Mouse (Mus musculus) embryonic facial prominence, embryonic 13.5 days (tissue): ENCODE data around the gene Pik3c2b. TPM values are rescaled to one million over a fixed set of nuclear protein-coding genes. Genes with fewer than 3 reads are reported as not detected.

ENCODE experiments used
- ATAC-seq: fragments of 200-750 bp; cut with Nextera tagmentation; 2 replicates; pipeline ENCODE4 v1.8.0; 2017; ENCODE audit warnings: low read depth; ENCODE audit not compliant: insufficient number of reproducible peaks, insufficient read depth, low FRiP score, low TSS enrichment
- H3K27ac ChIP-seq: fragments of 300-500 bp; sonication (generic); 2 replicates; pipeline ENCODE4 v1.5.1; 2015; ENCODE audit warnings: moderate library complexity, mild to moderate bottlenecking, inconsistent platforms
- H3K27me3 ChIP-seq: fragments of 300-500 bp; sonication (generic); 2 replicates; pipeline ENCODE4 v1.6.1; 2015; ENCODE audit warnings: mild to moderate bottlenecking, inconsistent platforms
- H3K36me3 ChIP-seq: fragments of 300-500 bp; sonication (generic); 2 replicates; pipeline ENCODE4 v1.6.1; 2015; ENCODE audit warnings: mild to moderate bottlenecking, inconsistent platforms
- H3K4me1 ChIP-seq: fragments of 300-500 bp; sonication (generic); 2 replicates; pipeline ENCODE4 v1.6.1; 2015; ENCODE audit warnings: inconsistent platforms
- H3K4me2 ChIP-seq: fragments of 300-500 bp; sonication (generic); 2 replicates; pipeline ENCODE4 v1.6.1; 2015; ENCODE audit warnings: moderate library complexity, mild to moderate bottlenecking, inconsistent platforms
- H3K4me3 ChIP-seq: fragments of 300-500 bp; sonication (generic); 2 replicates; pipeline ENCODE4 v1.5.1; 2015; ENCODE audit warnings: mild to moderate bottlenecking, inconsistent platforms
- H3K9ac ChIP-seq: fragments of 300-500 bp; sonication (generic); 2 replicates; pipeline ENCODE4 v1.6.1; 2015; ENCODE audit warnings: mild to moderate bottlenecking, inconsistent platforms
- H3K9me3 ChIP-seq: fragments of 300-500 bp; sonication (generic); 2 replicates; pipeline ENCODE4 v1.6.1; 2016; ENCODE audit warnings: inconsistent platforms
- WGBS: fragments of 180-500 bp; shearing (Covaris S2); methylation state at CpG from one replicate; pipeline ENCODE4 v1.1.7; 2015; ENCODE audit warnings: mixed read lengths; 5-methylcytosine and 5-hydroxymethylcytosine counted together
- polyA plus RNA-seq: library from polyadenylated mRNA; unstranded; fragments of >200 nt; fragmentation: Nextera tagmentation; extraction: Ambion mirVana; gene quantifications from 2 replicates; pipeline ENCODE4 v1.2.1, GENCODE M21; 2015

Gene Pik3c2b
- polyA plus RNA-seq, 1 experiment from 2014 or later, result 7.4 TPM

DNA sequence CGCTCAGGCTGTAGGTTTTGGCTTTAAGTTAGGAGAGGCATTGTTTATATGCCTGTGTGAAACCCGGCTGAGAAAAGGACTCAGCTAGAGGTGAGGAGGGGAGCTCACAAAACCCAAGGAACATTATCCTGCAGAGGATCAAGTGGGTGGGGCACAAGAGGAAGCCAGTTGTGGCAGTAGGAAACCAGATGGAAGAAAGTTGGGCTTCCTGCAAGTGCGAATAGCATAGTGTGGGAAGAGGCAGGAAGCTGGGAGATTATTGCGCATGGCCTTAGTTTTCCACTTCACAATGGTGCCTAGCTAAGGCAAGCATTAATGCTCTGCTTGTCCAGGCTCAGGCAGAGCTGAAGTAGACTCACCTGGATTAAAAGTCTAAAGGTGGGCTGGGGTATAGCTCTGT lies 15.2 kb downstream of the Pik3c2b start:
- H3K36me3 ChIP-seq, result peaks cover 12% of the 10 kb centered on the region; the same call in 1 of the 2 replicates
- no peaks in the 10 kb centered on the region for H3K27me3 ChIP-seq
- ATAC-seq, result no peak
- WGBS, result 52% methylated on average over 4 of the region's 4 CpGs
- no peak overlapping the region for H3K4me3 ChIP-seq
- peaks cover 27% of the 10 kb centered on the region for H3K4me1 ChIP-seq
- no peaks in the 10 kb centered on the region for H3K9me3 ChIP-seq
- no peak overlapping the region for H3K4me2 ChIP-seq
- H3K27ac ChIP-seq, result no peak overlapping the region
- no peak overlapping the region for H3K9ac ChIP-seq

DNA sequence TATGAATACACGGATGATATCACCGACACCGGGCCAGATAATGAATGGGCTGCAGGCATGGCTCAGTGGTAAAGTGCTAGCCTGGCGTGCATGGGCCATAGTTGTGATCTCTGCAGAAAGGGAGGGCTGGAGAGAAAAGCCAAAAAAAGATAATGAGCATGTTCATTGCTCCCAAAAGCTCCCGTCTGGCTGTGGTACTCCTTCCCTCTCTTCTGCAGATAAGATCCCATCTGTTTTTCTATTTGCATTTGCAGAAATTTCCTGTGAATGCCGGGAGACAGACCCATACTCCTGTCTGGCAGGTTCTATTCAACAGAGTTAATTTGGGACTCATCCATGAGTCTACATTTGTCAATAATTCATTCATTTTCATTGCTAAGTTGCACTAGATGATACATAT lies 17.7 kb downstream of the Pik3c2b start:
- peaks cover 27% of the 10 kb centered on the region for H3K36me3 ChIP-seq
- 90% methylated on average over 6 of the region's 6 CpGs for WGBS

DNA sequence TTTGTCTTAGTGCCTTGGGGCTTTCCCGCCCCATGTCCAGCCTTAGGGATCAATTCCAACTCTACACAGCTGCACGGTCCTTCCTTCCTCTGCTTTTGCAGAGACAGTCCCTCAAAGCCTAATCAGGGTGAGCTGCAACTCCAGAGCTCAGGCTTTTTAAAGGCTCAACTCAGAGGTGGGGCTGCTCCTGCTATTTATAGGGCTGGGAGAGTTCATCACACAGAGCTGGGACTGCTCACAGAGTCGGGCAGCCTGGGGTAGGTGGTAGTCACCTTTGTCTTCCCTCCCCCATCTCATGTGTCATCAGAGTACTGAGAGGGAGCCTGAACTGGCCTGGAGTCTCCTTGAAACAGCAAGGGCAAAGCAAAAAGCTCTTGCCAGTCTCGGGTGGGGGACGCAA lies 22.8 kb downstream of the Pik3c2b start:
- no peak overlapping the region for H3K4me3 ChIP-seq
- no peak overlapping the region for H3K4me2 ChIP-seq
- H3K36me3 ChIP-seq, result peaks cover 36% of the 10 kb centered on the region
- H3K9ac ChIP-seq, result no peak overlapping the region; the same call in 1 of the 2 replicates
- no peak for ATAC-seq
- H3K27me3 ChIP-seq, result no peaks in the 10 kb centered on the region
- H3K27ac ChIP-seq, result peak overlapping the region; percentile 62
- WGBS, result 58% methylated on average over 5 of the region's 5 CpGs
- H3K4me1 ChIP-seq, result peaks cover 21% of the 10 kb centered on the region
- H3K9me3 ChIP-seq, result no peaks in the 10 kb centered on the region

More for the DNA sequence above, 17.7 kb downstream of the Pik3c2b start:
- Histone ChIP-seq H3K27ac (no peak overlapping the region), H3K9me3 (no peaks in the 10 kb centered on the region), H3K4me3 (no peak overlapping the region), H3K4me1 (peaks cover 16% of the 10 kb centered on the region), H3K27me3 (no peaks in the 10 kb centered on the region), H3K9ac (no peak overlapping the region), H3K4me2 (no peak overlapping the region)
- no peak for ATAC-seq

DNA sequence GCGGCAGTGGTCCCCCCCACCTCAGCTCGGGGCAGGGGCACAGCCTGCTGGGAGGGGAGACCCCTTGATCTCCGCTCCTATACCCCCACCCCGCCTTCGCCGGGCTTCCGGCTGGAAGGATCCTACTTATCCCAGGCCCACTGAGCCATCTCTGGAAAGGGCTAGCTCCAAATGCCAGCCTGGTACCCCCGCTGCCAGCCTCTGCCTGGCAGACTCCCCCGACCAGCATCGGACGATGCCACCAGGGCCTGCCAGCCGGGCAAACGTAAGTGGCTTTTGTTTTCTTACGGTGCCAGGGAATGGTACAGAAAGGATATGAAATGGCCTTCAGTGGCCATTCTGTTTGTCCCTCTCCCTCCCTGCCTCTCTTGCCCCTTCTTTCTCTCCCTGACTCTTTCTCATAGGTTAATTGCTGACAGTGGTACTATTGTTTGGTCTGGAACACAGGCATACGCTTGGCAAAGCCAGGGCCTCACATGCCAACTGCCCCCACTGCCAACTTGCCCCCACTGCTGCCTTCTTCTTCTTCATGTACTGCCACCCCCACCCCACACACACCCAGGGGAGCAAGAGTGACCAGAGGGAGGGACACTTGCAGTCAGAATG lies 23.3 kb downstream of the Pik3c2b start:
- H3K9ac ChIP-seq, result peak overlapping the region; percentile 27; the same call in 1 of the 2 replicates

DNA sequence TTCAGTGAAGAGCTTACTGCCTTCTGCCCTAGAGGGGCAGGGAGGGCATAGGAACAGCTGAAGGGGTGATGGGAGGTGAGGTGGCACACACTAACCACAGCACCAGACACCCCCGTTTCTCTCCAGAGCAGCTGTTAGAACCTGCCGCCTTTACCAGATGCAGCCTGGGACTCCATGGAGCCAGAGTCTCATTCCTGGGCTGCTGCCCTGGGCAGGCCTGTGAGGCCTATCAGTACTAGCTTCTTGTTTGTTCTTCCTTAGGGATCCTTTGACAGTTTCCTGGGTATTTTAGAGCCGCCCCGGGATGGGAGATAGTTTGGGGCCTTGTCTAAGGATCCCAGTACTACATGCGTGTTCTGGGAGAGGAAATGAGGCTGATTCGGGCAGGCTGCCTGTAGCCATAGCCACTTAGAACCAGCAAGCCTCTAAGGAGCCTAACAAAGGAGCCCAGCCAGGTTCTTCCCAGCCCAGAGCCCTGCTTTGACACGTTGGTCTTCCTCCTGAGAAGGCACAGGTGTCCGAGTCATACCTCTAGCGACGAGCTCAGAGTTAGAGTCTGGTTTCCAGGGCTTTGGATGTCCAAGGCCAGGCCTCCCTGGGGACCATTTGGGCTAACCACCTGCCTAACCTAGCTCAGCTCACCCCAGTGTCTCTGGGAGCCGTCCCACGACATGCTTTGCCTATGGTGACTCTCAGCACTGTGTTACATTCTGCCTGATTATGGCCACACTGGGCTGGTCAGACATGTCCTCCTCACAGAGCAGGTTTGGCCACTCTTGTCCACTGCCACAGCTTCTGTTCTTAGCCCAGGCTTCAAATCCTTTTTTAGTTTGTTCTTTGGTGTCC lies 24.0 kb downstream of the Pik3c2b start:
- no peak for ATAC-seq
- H3K9me3 ChIP-seq, result no peaks in the 10 kb centered on the region
- whole genome bisulfite sequencing, result 77% methylated on average over 12 of the region's 12 CpGs
- peak overlapping the region; percentile 65 for H3K27ac ChIP-seq
- H3K27me3 ChIP-seq, result no peaks in the 10 kb centered on the region
- no peak overlapping the region for H3K4me2 ChIP-seq
- 0 out of 2 replicates have a peak overlapping the region, but pooled peaks have one; percentile 27 for H3K9ac ChIP-seq
- H3K4me1 ChIP-seq, result peaks cover 26% of the 10 kb centered on the region
- peaks cover 31% of the 10 kb centered on the region for H3K36me3 ChIP-seq
- no peak overlapping the region for H3K4me3 ChIP-seq

More for the DNA sequence above, 23.3 kb downstream of the Pik3c2b start:
- Histone ChIP-seq H3K27ac (peak overlapping the region; percentile 62), H3K4me2 (no peak overlapping the region), H3K9me3 (no peaks in the 10 kb centered on the region), H3K4me3 (no peak overlapping the region), H3K36me3 (peaks cover 35% of the 10 kb centered on the region), H3K27me3 (no peaks in the 10 kb centered on the region), H3K4me1 (peaks cover 26% of the 10 kb centered on the region)
- 87% methylated on average over 15 of the region's 15 CpGs for WGBS
- ATAC-seq, result no peak

DNA sequence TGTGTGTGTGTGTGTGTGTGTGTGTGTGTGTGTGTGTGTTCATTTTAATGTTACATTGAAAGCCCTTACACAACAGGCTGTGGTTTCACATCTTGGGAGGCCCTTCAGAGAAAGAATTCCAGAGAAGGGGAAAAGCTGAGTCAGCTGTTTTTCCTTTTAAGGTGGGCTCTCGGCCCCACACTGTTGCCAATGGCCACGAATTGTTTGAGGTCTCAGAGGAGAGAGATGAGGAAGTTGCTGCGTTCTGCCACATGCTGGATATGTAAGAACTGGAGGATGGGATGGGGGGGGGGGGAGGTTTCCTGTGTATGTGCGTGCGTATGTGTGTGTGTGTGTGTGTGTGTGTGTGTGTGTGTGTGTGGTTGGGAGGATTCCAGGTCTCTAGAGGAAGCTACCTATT lies 24.7 kb downstream of the Pik3c2b start:
- Histone ChIP-seq H3K27me3 (no peaks in the 10 kb centered on the region), H3K36me3 (peaks cover 31% of the 10 kb centered on the region), H3K9me3 (no peaks in the 10 kb centered on the region), H3K4me1 (peaks cover 26% of the 10 kb centered on the region), H3K27ac (0 out of 2 replicates have a peak overlapping the region, but pooled peaks have one; percentile 65), H3K4me2 (no peak overlapping the region), H3K4me3 (no peak overlapping the region), H3K9ac (no peak overlapping the region)
- 31% methylated on average over 5 of the region's 5 CpGs for WGBS
- ATAC-seq, result no peak

DNA sequence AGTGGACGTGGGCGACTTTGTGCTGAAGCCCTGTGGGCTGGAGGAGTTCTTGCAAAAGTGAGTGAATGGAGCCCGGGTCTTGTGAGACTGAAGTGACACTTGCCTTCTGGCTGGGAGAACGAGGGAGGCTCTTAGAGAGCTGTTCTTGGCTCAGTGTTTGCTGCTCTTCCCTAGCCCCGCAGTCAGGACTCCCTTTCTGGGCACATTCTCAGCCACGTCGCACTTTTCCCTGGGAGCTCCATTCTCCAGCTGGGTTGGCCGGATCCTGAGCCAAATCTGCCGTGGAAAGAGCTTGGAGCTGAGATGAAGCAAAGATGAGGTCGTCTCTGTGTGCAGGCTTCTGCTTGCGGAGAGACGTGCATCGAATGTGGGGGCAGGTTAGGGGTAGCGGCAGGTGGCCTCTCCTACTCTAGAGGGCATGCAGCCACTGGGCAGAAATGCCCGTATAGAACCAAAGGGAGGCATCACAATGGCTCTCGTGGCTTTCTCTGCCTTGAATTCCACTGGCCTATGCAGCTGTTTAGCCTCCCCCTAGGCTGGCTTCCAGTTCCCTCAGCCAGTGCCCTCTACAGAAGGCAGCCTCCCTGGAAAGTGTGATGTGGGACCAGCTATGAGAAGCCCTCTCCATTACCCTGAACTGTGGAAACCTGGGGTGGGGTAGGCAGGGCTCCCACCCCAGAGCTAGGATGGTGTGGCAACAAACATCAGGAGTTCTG lies 26.4 kb downstream of the Pik3c2b start:
- no peak for ATAC-seq
- 71% methylated on average over 16 of the region's 16 CpGs for WGBS
- peaks cover 33% of the 10 kb centered on the region for H3K36me3 ChIP-seq
- H3K4me3 ChIP-seq, result no peak overlapping the region
- H3K4me2 ChIP-seq, result no peak overlapping the region
- no peaks in the 10 kb centered on the region for H3K27me3 ChIP-seq
- H3K27ac ChIP-seq, result peak overlapping the region; percentile 33; the same call in 1 of the 2 replicates
- no peak overlapping the region for H3K9ac ChIP-seq
- peaks cover 29% of the 10 kb centered on the region for H3K4me1 ChIP-seq
- H3K9me3 ChIP-seq, result no peaks in the 10 kb centered on the region

DNA sequence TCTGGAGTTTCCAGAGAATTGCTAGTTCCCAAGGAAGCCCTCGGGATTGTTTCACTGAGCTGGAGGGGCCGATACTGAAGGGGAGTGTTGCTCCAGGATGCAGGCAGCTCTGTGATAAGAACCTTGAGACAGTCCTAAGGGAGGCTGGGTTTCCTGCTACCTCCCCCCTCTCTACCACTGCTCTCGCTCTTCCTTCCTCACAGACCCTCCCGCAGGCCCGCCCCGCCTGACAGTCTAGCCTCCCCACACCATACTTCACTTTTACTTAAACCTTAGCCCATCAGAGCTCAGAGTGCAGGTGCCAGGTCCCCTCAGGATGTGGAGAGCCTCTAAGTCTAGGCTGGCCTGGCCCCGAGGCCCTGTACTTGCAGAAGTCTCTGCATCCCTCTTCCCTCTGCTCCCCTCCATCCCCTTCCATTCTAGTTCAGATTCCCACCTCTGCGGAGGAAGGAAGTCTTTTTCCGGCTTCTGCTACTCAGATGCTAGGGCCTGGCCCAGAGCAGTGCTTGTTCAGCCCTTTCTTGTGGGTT lies 27.9 kb downstream of the Pik3c2b start:
- Histone ChIP-seq H3K9ac (0 out of 2 replicates have a peak overlapping the region, but pooled peaks have one; percentile 21), H3K4me1 (peaks cover 38% of the 10 kb centered on the region)
- 43% methylated on average over 9 of the region's 9 CpGs for WGBS

DNA sequence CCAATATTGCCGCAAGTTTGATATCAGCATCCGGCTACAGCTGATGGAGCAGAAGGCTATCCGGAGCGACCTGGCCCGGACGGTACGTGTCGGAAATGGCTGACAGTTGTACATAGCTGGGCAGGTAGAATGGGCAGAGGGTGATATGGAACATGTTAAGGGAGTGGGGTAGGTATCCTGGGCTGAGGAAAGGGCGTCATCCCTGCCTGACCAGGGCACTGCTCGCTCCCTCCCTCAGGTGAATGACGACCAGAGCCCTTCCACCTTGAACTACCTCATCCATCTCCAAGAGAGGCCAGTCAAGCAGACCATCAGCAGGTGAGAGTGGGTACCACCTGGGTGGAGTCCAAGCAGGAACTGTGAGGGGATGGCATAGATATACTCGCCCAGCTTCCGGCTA lies 29.1 kb downstream of the Pik3c2b start:
- Histone ChIP-seq H3K4me1 (peaks cover 35% of the 10 kb centered on the region), H3K36me3 (peaks cover 31% of the 10 kb centered on the region), H3K9ac (no peak overlapping the region), H3K4me2 (no peak overlapping the region), H3K4me3 (no peak overlapping the region), H3K27me3 (no peaks in the 10 kb centered on the region), H3K9me3 (no peaks in the 10 kb centered on the region), H3K27ac (no peak overlapping the region)
- WGBS, result 94% methylated on average over 13 of the region's 13 CpGs
- no peak for ATAC-seq

More for the DNA sequence above, 27.9 kb downstream of the Pik3c2b start:
- H3K4me2 ChIP-seq, result no peak overlapping the region
- H3K4me3 ChIP-seq, result no peak overlapping the region
- H3K27me3 ChIP-seq, result no peaks in the 10 kb centered on the region
- no peaks in the 10 kb centered on the region for H3K9me3 ChIP-seq
- ATAC-seq, result no peak
- H3K36me3 ChIP-seq, result peaks cover 26% of the 10 kb centered on the region
- H3K27ac ChIP-seq, result 0 out of 2 replicates have a peak overlapping the region, but pooled peaks have one; percentile 33

DNA sequence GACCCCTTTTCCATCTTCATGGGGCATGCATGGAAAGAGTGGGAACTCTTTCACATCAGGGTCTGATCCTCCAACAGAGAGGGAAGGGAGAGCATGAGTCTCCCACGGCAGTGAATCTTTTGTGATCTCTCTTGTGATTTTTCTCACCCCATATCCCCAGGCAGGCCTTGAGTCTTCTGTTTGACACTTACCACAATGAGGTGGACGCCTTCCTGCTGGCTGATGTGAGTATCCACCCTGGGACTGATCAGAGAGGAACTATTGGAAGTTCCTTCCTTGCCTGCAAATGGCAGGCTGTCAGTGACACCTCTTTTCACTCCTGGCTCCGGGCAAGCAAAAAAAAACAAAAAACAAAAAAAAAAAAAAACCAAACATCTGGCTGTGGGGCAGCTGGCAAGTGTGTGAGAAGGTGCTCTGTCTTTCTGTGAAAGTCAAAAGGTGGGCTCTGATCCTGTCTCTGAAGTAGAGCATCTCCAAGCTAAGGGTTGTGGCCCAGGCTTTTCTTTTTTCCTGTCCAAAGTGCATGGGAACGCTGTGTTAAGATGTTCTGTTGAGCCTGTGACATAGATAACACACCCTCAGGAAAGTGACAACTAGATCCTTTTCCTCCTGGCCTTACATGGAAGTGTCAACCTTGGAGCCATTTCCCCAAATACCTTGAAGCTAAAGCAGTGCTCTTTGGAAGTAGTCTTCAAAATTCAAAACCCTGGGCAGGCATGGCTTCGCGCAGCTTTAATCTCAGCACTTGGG lies 30.4 kb downstream of the Pik3c2b start:
- no peak overlapping the region for H3K4me2 ChIP-seq
- WGBS, result 81% methylated on average over 6 of the region's 6 CpGs
- no peak overlapping the region for H3K4me3 ChIP-seq
- H3K9me3 ChIP-seq, result no peaks in the 10 kb centered on the region
- H3K36me3 ChIP-seq, result peaks cover 40% of the 10 kb centered on the region
- no peak for ATAC-seq
- H3K27me3 ChIP-seq, result no peaks in the 10 kb centered on the region
- peaks cover 25% of the 10 kb centered on the region for H3K4me1 ChIP-seq
- no peak overlapping the region for H3K27ac ChIP-seq
- no peak overlapping the region for H3K9ac ChIP-seq
